ENCODE assay signal across 31 mouse cellular contexts in the genomic region with DNA sequence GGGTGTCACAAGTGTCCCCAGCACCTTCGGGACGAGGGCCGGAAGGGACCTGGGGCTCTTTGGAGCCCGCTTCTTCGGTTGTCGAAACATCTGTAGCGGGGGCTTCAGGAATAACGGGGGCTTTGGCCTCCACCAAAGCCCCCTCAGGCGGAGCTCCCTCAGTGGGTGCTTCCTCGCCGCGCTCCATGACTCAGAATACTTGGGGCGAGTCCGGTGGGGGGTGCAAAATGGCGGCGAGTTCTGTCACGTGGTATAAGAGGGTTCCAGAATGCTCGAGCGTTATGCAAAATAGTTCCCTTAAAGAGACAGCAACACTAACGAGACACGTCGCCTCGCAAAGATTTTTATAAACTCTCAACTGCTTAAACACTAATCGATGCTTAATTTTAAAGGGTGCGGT. TPM values are rescaled to one million over a fixed set of nuclear protein-coding genes. Genes with fewer than 3 reads are reported as not detected.
A peak's percentile ranks its signal among the peaks of the same experiment; 100 is the strongest.
DNase-seq lines count a peak whose midpoint lies in the region; ATAC-seq and TF ChIP-seq lines count a peak whose summit lies in the region.
"Had no signal": no experiment of that assay in that cellular context is flagged by ENCODE, and none has a peak within 500 bp of the region (broad histone marks: within the 10 kb centered on the region; RNA-seq: fewer than 3 reads in every experiment).

A gene (minus strand): TSS at position 201 of the 400 bp plus-strand sequence.

- H3K4me2 ChIP-seq in heart, embryonic 12.5 days = peak within 1 kb of the TSS; percentile 46
- peak within 1 kb of the TSS; percentile 34; the same call in 1 of the 2 replicates for H3K4me2 ChIP-seq in liver, embryonic 11.5 days
- peak within 1 kb of the TSS; percentile 21; the same call in 1 of the 2 replicates for H3K4me2 ChIP-seq in limb, embryonic 13.5 days (replicated peaks)
- H3K4me2 ChIP-seq: forebrain, embryonic 13.5 days; intestine, embryonic 15.5 days; midbrain, embryonic 12.5 days had no signal

- 85% methylated on average over 25 of the region's 25 CpGs for WGBS in heart, embryonic 12.5 days
- 86% methylated on average over 25 of the region's 25 CpGs for WGBS in liver, embryonic 11.5 days
- WGBS in limb, embryonic 13.5 days = 85% methylated on average over 25 of the region's 25 CpGs

- H3K27me3 ChIP-seq in heart, embryonic 12.5 days (replicated peaks) = no peaks in the 10 kb centered on the region
- no peaks in the 10 kb centered on the region for H3K27me3 ChIP-seq in liver, embryonic 11.5 days (replicated peaks; ENCODE audit: control insufficient read depth, insufficient read depth, low read length)
- H3K27me3 ChIP-seq in ES-Bruce4 (ENCODE audit: control insufficient read depth, insufficient read depth, low read length, poor library complexity, severe bottlenecking) = peaks cover 6% of the 10 kb centered on the region
- no peaks in the 10 kb centered on the region for H3K27me3 ChIP-seq in limb, embryonic 13.5 days
- H3K27me3 ChIP-seq: forebrain, embryonic 13.5 days; intestine, embryonic 15.5 days; midbrain, embryonic 12.5 days had no signal

- no peaks in the 10 kb centered on the region for H3K36me3 ChIP-seq in heart, embryonic 12.5 days
- H3K36me3 ChIP-seq in liver, embryonic 11.5 days (ENCODE audit: control insufficient read depth, insufficient read depth, low read length) = no peaks in the 10 kb centered on the region
- no peaks in the 10 kb centered on the region for H3K36me3 ChIP-seq in ES-Bruce4 (ENCODE audit: control insufficient read depth, insufficient read depth, low read length, poor library complexity, severe bottlenecking)
- no peaks in the 10 kb centered on the region for H3K36me3 ChIP-seq in limb, embryonic 13.5 days
- H3K36me3 ChIP-seq: G1E; heart, embryonic 10.5 days; intestine, embryonic 15.5 days; midbrain, embryonic 12.5 days had no signal

- no peak for DNase-seq in heart, adult 9 months (ENCODE audit: low spot score in 2 of 2)
- DNase-seq in liver, embryonic 11.5 days (ENCODE audit: low spot score) = no peak
- no peak for DNase-seq in liver
- no peak for DNase-seq in cerebellum, postnatal 4 days (ENCODE audit: low spot score in 2 of 2)
- DNase-seq in retina, embryonic 14.5 days (ENCODE audit: low spot score) = no peak
- DNase-seq: adrenal gland, postnatal 10 days; cerebellum, adult 18-20 months; cerebellum, postnatal 14 days; gastrocnemius, adult 2 months; heart, postnatal 4 days; kidney, adult 9 months; kidney, postnatal 25 days; layer of hippocampus, postnatal 36 days; lung, postnatal 10 days; retina, postnatal 1 day had no signal

- no peak within 1 kb of the TSS for H3K4me3 ChIP-seq in heart, embryonic 12.5 days
- H3K4me3 ChIP-seq in liver, embryonic 11.5 days (ENCODE audit: low read depth, low read length) = no peak within 1 kb of the TSS
- 0 out of 2 replicates have a peak within 1 kb of the TSS, but pooled peaks have one; percentile 22 for H3K4me3 ChIP-seq in ES-Bruce4 (ENCODE audit: low read depth, low read length)
- no peak within 1 kb of the TSS for H3K4me3 ChIP-seq in limb, embryonic 13.5 days
- H3K4me3 ChIP-seq: forebrain, embryonic 13.5 days; gastrocnemius, adult 2 months; intestine, embryonic 15.5 days; layer of hippocampus, adult 2 months; midbrain, embryonic 12.5 days had no signal

- TF ChIP-seq CTCF in ES-Bruce4 (IDR thresholded peaks at IDR 0.05; ENCODE audit: low read depth, low read length) = no peak

- peaks cover 19% of the 10 kb centered on the region for H3K9me3 ChIP-seq in heart, embryonic 12.5 days (replicated peaks)
- peaks cover 8% of the 10 kb centered on the region for H3K9me3 ChIP-seq in liver, embryonic 11.5 days (ENCODE audit: control insufficient read depth, low read length)
- no peaks in the 10 kb centered on the region for H3K9me3 ChIP-seq in ES-Bruce4 (replicated peaks; ENCODE audit: control insufficient read depth, insufficient read depth, low read length, poor library complexity, severe bottlenecking)
- peaks cover 12% of the 10 kb centered on the region; the same call in 1 of the 2 replicates for H3K9me3 ChIP-seq in limb, embryonic 13.5 days
- H3K9me3 ChIP-seq: intestine, embryonic 15.5 days had no signal

- no peak for TF ChIP-seq EP300 in ES-Bruce4 (IDR thresholded peaks at IDR 0.05; ENCODE audit: insufficient read depth, low read depth, low read length)

- no peak for TF ChIP-seq POLR2A in ES-Bruce4 (IDR thresholded peaks at IDR 0.05; ENCODE audit: insufficient read depth, low read length)

- no peak within 1 kb of the TSS for H3K9ac ChIP-seq in heart, embryonic 12.5 days
- no peak within 1 kb of the TSS for H3K9ac ChIP-seq in liver, embryonic 11.5 days (ENCODE audit: low read depth, low read length)
- H3K9ac ChIP-seq in ES-Bruce4 (ENCODE audit: low read depth, poor library complexity, severe bottlenecking) = no peak within 1 kb of the TSS
- H3K9ac ChIP-seq in limb, embryonic 13.5 days = no peak within 1 kb of the TSS
- H3K9ac ChIP-seq: forebrain, embryonic 13.5 days; intestine, embryonic 15.5 days; midbrain, embryonic 12.5 days had no signal

- no peaks in the 10 kb centered on the region for H3K4me1 ChIP-seq in heart, embryonic 12.5 days (replicated peaks)
- no peaks in the 10 kb centered on the region for H3K4me1 ChIP-seq in liver, embryonic 11.5 days (replicated peaks; ENCODE audit: control insufficient read depth, insufficient read depth, low read length)
- no peaks in the 10 kb centered on the region for H3K4me1 ChIP-seq in ES-Bruce4 (ENCODE audit: control insufficient read depth, insufficient read depth, low read length)
- H3K4me1 ChIP-seq in limb, embryonic 13.5 days = no peaks in the 10 kb centered on the region
- H3K4me1 ChIP-seq: forebrain, embryonic 13.5 days; heart, embryonic 10.5 days; intestine, embryonic 15.5 days; midbrain, embryonic 12.5 days had no signal

- ATAC-seq in heart, embryonic 12.5 days (ENCODE audit: insufficient number of reproducible peaks, low FRiP score) = no peak
- no peak for ATAC-seq in liver, embryonic 11.5 days (replicated peaks; ENCODE audit: low FRiP score)
- ATAC-seq in limb, embryonic 13.5 days (ENCODE audit: low FRiP score, low read depth) = no peak
- ATAC-seq: activated CD4-positive, CD25-positive, alpha-beta regulatory T cell, adult 4 months; forebrain, embryonic 13.5 days; hindbrain, embryonic 16.5 days; intestine, embryonic 15.5 days; Patski had no signal

- no peak within 1 kb of the TSS for H3K27ac ChIP-seq in heart, embryonic 12.5 days (ENCODE audit: poor library complexity, severe bottlenecking)
- H3K27ac ChIP-seq in liver, embryonic 11.5 days (ENCODE audit: low read depth, low read length) = no peak within 1 kb of the TSS
- no peak within 1 kb of the TSS for H3K27ac ChIP-seq in ES-Bruce4 (ENCODE audit: insufficient read depth, low read length)
- no peak within 1 kb of the TSS for H3K27ac ChIP-seq in limb, embryonic 13.5 days
- H3K27ac ChIP-seq: forebrain, embryonic 13.5 days; gastrocnemius, adult 2 months; heart, embryonic 10.5 days; intestine, embryonic 15.5 days; layer of hippocampus, adult 2 months; midbrain, embryonic 12.5 days had no signal

RNA-seq across cellular contexts. Expression of the gene that starts here (rescaled TPM):
- polyA plus RNA-seq in heart, embryonic 12.5 days (2016; fragmentation: Nextera tagmentation; extraction: Ambion mirVana) = not detected in 2 replicates
- polyA plus RNA-seq in liver, embryonic 11.5 days (2014; fragmentation: Nextera tagmentation; extraction: Ambion mirVana) = not detected in 2 replicates
- polyA plus RNA-seq in ES-Bruce4 (2011; ENCODE audit: insufficient read depth, insufficient read length, low read depth, missing spikeins) = 1.8 and 2.9 TPM in 2 replicates
- 0.27 and 0.31 TPM in 2 replicates for polyA plus RNA-seq in limb, embryonic 13.5 days (2015; fragmentation: Nextera tagmentation; extraction: Ambion mirVana)
- polyA plus RNA-seq: activated CD4-positive, CD25-positive, alpha-beta regulatory T cell, adult 4 months; embryonic facial prominence, embryonic 14.5 days; forebrain, embryonic 13.5 days; G1E; heart, embryonic 10.5 days; intestine, embryonic 15.5 days; liver, embryonic 16.5 days; midbrain, embryonic 12.5 days; Patski; spleen, adult 2 months; thymus, postnatal 0 days had no signal
